Mouse (Mus musculus): ENCODE data around the gene Snrpd3. TPM values are rescaled to one million over a fixed set of nuclear protein-coding genes. Genes with fewer than 3 reads are reported as not detected.
"Not testable (repeated sequence)": the region's sequence is repeated elsewhere in the genome, so short reads cannot be mapped to it uniquely, and the experiment has no call there.

Gene Snrpd3
- polyA plus RNA-seq, 1 experiment from 2014 or later: 68.7 TPM

- peak overlapping the region; percentile 19; the same call in 1 of the 2 replicates for H3K27ac ChIP-seq (replicated peaks)
- ATAC-seq (ENCODE audit: insufficient read depth): no peak
- peaks cover 37% of the 10 kb centered on the region for H3K36me3 ChIP-seq (replicated peaks)
- no peaks in the 10 kb centered on the region for H3K27me3 ChIP-seq
- H3K4me3 ChIP-seq (replicated peaks): no peak overlapping the region
- H3K4me1 ChIP-seq (replicated peaks): peaks cover 27% of the 10 kb centered on the region
- no peaks in the 10 kb centered on the region for H3K9me3 ChIP-seq (replicated peaks)
- WGBS (ENCODE audit: insufficient replicate concordance): 86% methylated on average over 1 of the region's 1 CpGs
- H3K9ac ChIP-seq: no peak overlapping the region
- no peak overlapping the region for H3K4me2 ChIP-seq
These were observed 15.7 kb upstream of the Snrpd3 start for GRCm38 (mm10) chr10:75501641-75502040.

- peaks cover 57% of the 10 kb centered on the region for H3K36me3 ChIP-seq (replicated peaks)
- H3K9ac ChIP-seq: no peak overlapping the region
- no peaks in the 10 kb centered on the region for H3K9me3 ChIP-seq (replicated peaks)
- 82% methylated on average over 7 of the region's 7 CpGs for WGBS (ENCODE audit: insufficient replicate concordance)
- peaks cover 27% of the 10 kb centered on the region for H3K4me1 ChIP-seq (replicated peaks)
- no peak overlapping the region for H3K27ac ChIP-seq (replicated peaks)
- H3K4me2 ChIP-seq: no peak overlapping the region
- ATAC-seq (ENCODE audit: insufficient read depth): no peak
- no peak overlapping the region for H3K4me3 ChIP-seq (replicated peaks)
- H3K27me3 ChIP-seq: no peaks in the 10 kb centered on the region
These were observed 13.7 kb upstream of the Snrpd3 start for GRCm38 (mm10) chr10:75503692-75504091.

DNA sequence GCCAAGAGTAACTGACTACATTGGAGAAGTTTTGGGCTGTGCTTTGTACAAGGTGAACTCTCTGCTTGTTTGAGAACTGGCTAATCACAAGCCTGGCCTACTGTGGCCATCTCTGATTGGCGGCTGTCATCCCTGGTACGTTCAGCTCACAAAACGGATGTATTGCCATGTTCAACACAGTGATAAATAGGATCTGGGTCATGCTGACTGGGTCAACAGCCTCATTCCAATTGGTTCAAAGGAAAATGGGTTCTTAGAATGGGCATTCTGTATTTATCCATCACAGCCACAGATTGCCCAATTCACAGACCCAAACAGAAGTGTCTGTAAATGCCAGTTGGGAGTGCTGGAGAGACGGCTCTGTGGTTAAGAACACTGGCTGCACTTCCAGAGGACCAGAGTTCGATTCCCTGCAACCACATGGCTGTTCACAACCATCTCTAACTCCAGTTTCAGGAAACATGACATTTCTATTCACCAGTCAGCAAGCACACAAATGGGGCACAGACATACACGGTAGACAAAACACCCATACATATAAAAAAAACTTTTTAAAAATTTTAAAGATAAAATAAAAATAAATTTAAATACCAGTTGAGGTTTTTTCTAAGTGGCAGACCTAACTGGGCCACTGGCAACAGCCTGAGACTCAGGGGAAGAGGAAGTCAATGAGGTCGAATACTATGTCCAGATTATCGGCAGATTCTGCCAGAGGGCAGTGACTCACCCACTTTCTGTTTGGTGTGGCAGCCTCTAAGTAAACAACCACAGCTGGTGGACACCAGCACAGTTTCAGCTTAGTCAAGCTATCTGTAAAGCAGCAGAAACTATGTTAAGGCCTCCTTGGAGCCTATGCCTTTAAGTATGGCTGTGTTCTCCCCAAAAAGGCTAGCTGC lies 12.9 kb upstream of the Snrpd3 start:
- WGBS (ENCODE audit: insufficient replicate concordance): 57% methylated on average over 8 of the region's 8 CpGs
- Histone ChIP-seq H3K4me2 (no peak overlapping the region), H3K27me3 (no peaks in the 10 kb centered on the region), H3K9ac (no peak overlapping the region), H3K4me3 (replicated peaks) (no peak overlapping the region), H3K36me3 (replicated peaks) (peaks cover 65% of the 10 kb centered on the region), H3K27ac (replicated peaks) (peak overlapping the region; percentile 73), H3K9me3 (replicated peaks) (no peaks in the 10 kb centered on the region), H3K4me1 (replicated peaks) (peaks cover 25% of the 10 kb centered on the region)
- peak; percentile 41; the same call in 1 of the 2 replicates for ATAC-seq (ENCODE audit: insufficient read depth)

DNA sequence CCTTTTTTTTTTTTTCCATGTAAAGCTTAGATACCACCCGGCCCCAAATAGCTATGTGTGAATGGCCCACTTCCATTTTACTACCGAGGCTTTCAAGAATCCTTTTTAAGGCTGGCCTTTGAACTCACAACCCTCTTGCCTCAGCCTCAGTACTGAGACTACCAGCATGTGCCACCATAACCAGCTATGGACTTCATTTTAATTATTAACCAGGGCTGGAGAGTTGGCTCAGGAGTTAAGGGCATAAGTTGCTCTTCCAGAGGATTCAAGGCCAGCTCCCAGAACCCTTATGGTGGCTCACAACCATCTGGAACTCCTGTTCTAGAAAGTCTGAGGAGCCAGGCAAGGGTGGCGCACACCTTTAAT lies 12.2 kb upstream of the Snrpd3 start:
- Histone ChIP-seq H3K9me3 (replicated peaks) (no peaks in the 10 kb centered on the region), H3K27ac (replicated peaks) (peak overlapping the region; percentile 73), H3K27me3 (no peaks in the 10 kb centered on the region), H3K4me2 (no peak overlapping the region), H3K4me1 (replicated peaks) (peaks cover 21% of the 10 kb centered on the region), H3K4me3 (replicated peaks) (no peak overlapping the region), H3K9ac (no peak overlapping the region), H3K36me3 (replicated peaks) (peaks cover 71% of the 10 kb centered on the region)
- no peak for ATAC-seq (ENCODE audit: insufficient read depth)
- WGBS (ENCODE audit: insufficient replicate concordance): 49% methylated on average over 3 of the region's 3 CpGs

DNA sequence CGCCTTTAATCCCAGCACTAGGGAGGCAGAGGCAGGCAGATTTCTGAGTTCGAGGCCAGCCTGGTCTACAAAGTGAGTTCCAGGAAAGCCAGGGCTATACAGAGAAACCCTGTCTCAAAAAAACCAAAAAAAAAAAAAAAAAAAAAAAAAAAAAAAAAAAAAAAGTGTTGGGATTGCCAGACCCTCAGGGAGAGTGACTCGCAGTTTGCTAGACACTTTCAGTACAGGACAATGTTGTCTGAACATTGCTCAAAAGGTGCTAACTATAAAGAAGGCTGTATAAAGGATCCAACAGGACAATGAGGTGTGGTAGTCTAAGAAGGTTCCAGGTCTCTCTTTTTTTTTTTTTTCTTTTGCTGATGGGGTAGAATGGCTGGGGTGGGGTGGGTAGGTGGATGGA lies 11.4 kb upstream of the Snrpd3 start:
- H3K27ac ChIP-seq (replicated peaks); ATAC-seq (ENCODE audit: insufficient read depth); H3K9me3 ChIP-seq (replicated peaks); H3K4me3 ChIP-seq (replicated peaks); H3K27me3 ChIP-seq; H3K4me2 ChIP-seq; H3K9ac ChIP-seq: not testable (repeated sequence)
- 77% methylated on average over 3 of the region's 3 CpGs for WGBS (ENCODE audit: insufficient replicate concordance)
- peaks cover 13% of the 10 kb centered on the region for H3K4me1 ChIP-seq (replicated peaks)
- H3K36me3 ChIP-seq (replicated peaks): peaks cover 79% of the 10 kb centered on the region

GRCm38 (mm10) chr10:75510446-75510845 lies 6.9 kb upstream of the Snrpd3 start:
- no peaks in the 10 kb centered on the region for H3K27me3 ChIP-seq
- no peak overlapping the region for H3K27ac ChIP-seq (replicated peaks)
- WGBS (ENCODE audit: insufficient replicate concordance): 90% methylated on average over 7 of the region's 7 CpGs
- no peak overlapping the region for H3K4me2 ChIP-seq
- H3K36me3 ChIP-seq (replicated peaks): peaks cover 87% of the 10 kb centered on the region
- peaks cover 36% of the 10 kb centered on the region for H3K4me1 ChIP-seq (replicated peaks)
- H3K9me3 ChIP-seq (replicated peaks): no peaks in the 10 kb centered on the region
- no peak for ATAC-seq (ENCODE audit: insufficient read depth)
- H3K4me3 ChIP-seq (replicated peaks): no peak overlapping the region
- H3K9ac ChIP-seq: no peak overlapping the region

DNA sequence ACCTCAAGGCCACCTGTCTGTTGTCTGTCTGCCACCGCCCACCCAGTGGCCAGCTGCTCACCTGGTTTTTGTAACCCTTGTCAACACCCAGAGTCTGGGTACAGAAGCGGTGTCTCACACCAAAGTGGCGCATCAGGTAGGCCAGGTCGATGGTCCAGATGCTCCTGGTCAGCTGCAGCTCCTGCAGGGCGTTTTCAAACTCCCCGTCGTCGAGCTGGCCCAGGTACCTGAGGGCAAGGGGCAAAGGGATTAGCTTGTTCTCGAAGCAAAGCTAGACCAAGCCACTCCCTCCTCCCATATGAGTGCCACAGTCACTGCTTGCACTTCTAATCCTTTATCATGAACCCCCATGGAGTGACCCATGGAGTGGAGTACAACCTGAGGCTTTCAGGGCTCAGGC lies 6.3 kb upstream of the Snrpd3 start:
- Histone ChIP-seq H3K4me2 (no peak overlapping the region), H3K27me3 (no peaks in the 10 kb centered on the region), H3K4me1 (replicated peaks) (peaks cover 39% of the 10 kb centered on the region), H3K9me3 (replicated peaks) (no peaks in the 10 kb centered on the region), H3K4me3 (replicated peaks) (no peak overlapping the region), H3K9ac (no peak overlapping the region), H3K36me3 (replicated peaks) (peaks cover 85% of the 10 kb centered on the region), H3K27ac (replicated peaks) (no peak overlapping the region)
- no peak for ATAC-seq (ENCODE audit: insufficient read depth)
- WGBS (ENCODE audit: insufficient replicate concordance): 91% methylated on average over 9 of the region's 9 CpGs

GRCm38 (mm10) chr10:75511897-75512296 lies 5.5 kb upstream of the Snrpd3 start:
- ATAC-seq (ENCODE audit: insufficient read depth): no peak
- no peak overlapping the region for H3K27ac ChIP-seq (replicated peaks)
- H3K4me2 ChIP-seq: no peak overlapping the region

DNA sequence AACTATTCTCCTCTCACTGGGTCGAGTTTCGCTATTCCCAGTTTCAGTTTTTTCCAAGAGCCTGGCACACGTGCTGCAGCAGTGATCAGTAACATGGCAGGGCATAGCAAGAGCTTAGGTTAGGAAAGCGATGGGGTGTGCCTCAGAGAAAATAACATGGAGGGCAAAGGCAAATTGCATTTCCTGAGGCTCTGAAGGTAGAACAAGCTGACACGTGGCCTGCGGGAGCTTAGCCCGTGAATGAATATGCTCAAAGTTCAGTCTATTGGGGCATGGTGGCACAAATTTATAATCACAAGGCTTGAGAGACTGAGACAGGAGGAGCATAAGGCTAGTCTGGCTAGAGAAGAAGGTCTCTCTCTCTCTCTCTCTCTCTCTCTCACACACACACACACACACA lies 4.6 kb upstream of the Snrpd3 start:
- Histone ChIP-seq H3K4me3 (replicated peaks) (no peak overlapping the region), H3K9me3 (replicated peaks) (no peaks in the 10 kb centered on the region), H3K27me3 (no peaks in the 10 kb centered on the region), H3K9ac (no peak overlapping the region), H3K36me3 (replicated peaks) (peaks cover 68% of the 10 kb centered on the region), H3K4me1 (replicated peaks) (peaks cover 40% of the 10 kb centered on the region), H3K27ac (replicated peaks) (peak overlapping the region; percentile 99; the same call in 1 of the 2 replicates), H3K4me2 (peak overlapping the region; percentile 78; the same call in 1 of the 2 replicates)
- no peak for ATAC-seq (ENCODE audit: insufficient read depth)
- WGBS (ENCODE audit: insufficient replicate concordance): 83% methylated on average over 7 of the region's 7 CpGs

More at GRCm38 (mm10) chr10:75511897-75512296, 5.5 kb upstream of the Snrpd3 start:
- Histone ChIP-seq H3K4me1 (replicated peaks) (peaks cover 40% of the 10 kb centered on the region), H3K9ac (no peak overlapping the region), H3K36me3 (replicated peaks) (peaks cover 77% of the 10 kb centered on the region), H3K27me3 (no peaks in the 10 kb centered on the region), H3K4me3 (replicated peaks) (no peak overlapping the region), H3K9me3 (replicated peaks) (no peaks in the 10 kb centered on the region)
- 90% methylated on average over 7 of the region's 7 CpGs for WGBS (ENCODE audit: insufficient replicate concordance)

GRCm38 (mm10) chr10:75513306-75514067 lies 3.9 kb upstream of the Snrpd3 start:
- peak overlapping the region; percentile 91 for H3K4me3 ChIP-seq (replicated peaks)
- 72% methylated on average over 8 of the region's 8 CpGs for WGBS (ENCODE audit: insufficient replicate concordance)
- no peak for ATAC-seq (ENCODE audit: insufficient read depth)
- H3K9ac ChIP-seq: peak overlapping the region; percentile 99; the same call in 1 of the 2 replicates
- no peaks in the 10 kb centered on the region for H3K27me3 ChIP-seq
- H3K36me3 ChIP-seq (replicated peaks): peaks cover 61% of the 10 kb centered on the region
- H3K27ac ChIP-seq (replicated peaks): peak overlapping the region; percentile 99
- peaks cover 44% of the 10 kb centered on the region for H3K4me1 ChIP-seq (replicated peaks)
- peak overlapping the region; percentile 78 for H3K4me2 ChIP-seq
- H3K9me3 ChIP-seq (replicated peaks): no peaks in the 10 kb centered on the region

DNA sequence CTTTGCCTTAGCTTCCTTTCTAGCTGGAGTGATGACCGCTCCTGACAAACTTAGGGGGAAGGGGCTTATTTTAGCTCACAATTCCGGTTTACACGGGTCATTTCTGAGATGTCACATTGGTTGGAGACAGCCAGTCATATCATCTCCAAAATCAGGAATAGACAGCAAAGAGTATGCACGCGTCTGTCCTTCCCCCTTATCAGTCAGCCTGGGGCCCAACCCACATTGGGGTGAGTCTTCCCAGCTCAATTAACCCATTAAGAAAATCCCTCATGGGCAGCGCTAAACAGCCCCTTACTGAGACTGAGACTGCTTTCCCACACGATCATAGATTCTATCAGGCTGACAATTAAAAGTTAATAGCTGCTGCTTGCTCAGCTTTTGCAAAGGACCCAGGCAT lies 3.0 kb upstream of the Snrpd3 start:
- Histone ChIP-seq H3K9me3 (replicated peaks) (no peaks in the 10 kb centered on the region), H3K4me2 (peak overlapping the region; percentile 78), H3K4me1 (replicated peaks) (peaks cover 53% of the 10 kb centered on the region), H3K27me3 (no peaks in the 10 kb centered on the region), H3K27ac (replicated peaks) (peak overlapping the region; percentile 99), H3K4me3 (replicated peaks) (peak overlapping the region; percentile 91), H3K9ac (peak overlapping the region; percentile 99), H3K36me3 (replicated peaks) (peaks cover 53% of the 10 kb centered on the region)
- 18% methylated on average over 7 of the region's 7 CpGs for WGBS (ENCODE audit: insufficient replicate concordance)
- no peak for ATAC-seq (ENCODE audit: insufficient read depth)

Measured in liver, embryonic 15.5 days (tissue).